10 mouse cellular contexts compared by ENCODE assay signal in the genomic region with DNA sequence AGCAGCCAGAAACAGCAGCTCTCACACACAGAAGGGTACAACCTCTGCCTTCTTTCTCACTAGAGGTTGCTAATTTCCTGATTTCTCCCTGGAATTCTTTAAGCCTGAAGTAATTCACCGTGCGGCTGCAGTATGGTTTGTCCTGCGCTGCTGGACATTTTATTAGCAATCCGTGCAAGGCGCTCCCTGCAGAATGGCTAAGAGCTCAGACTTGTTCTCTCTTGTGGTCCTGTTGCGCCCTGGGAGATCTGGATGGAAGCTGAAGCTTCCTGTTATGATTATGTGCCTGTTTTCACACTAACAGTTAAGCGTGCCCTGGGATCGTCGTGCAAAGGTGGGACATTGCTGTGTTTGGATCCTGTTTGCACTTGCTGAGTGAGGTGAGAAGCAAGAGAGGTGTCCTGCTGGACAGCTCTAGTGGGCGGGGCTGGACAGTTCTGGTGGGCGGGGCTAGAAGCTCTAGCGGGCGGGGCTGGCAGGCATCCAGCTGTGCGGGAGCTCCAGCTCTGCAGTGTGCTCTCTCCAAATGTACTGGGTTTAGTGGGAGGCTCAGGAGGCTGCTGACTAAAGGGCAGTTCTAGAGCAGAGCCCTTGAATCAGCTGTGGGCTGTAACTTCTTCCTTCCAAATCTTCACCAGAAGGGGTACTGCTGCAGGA.
DNase-seq lines count a peak whose midpoint lies in the region; ATAC-seq lines count a peak whose summit lies in the region.
"Had no signal": no experiment of that assay in that cellular context is flagged by ENCODE, and none has a peak within 500 bp of the region (broad histone marks: within the 10 kb centered on the region; RNA-seq: fewer than 3 reads in every experiment).

No protein-coding gene starts in this region.

- H3K9me3 ChIP-seq in midbrain, embryonic 13.5 days, result peaks cover 3% of the 10 kb centered on the region; the same call in 1 of the 2 replicates
- H3K9me3 ChIP-seq in midbrain, embryonic 11.5 days (ENCODE audit: control insufficient read depth, low read length), result no peaks in the 10 kb centered on the region
- H3K9me3 ChIP-seq in embryonic facial prominence, embryonic 11.5 days (replicated peaks; ENCODE audit: control insufficient read depth, low read length), result no peaks in the 10 kb centered on the region

- no peak for ATAC-seq in midbrain, embryonic 13.5 days
- ATAC-seq in midbrain, embryonic 11.5 days (ENCODE audit: low FRiP score), result no peak
- no peak for ATAC-seq in embryonic facial prominence, embryonic 11.5 days (replicated peaks; ENCODE audit: insufficient number of reproducible peaks, low FRiP score, low TSS enrichment, low read depth)
- ATAC-seq: forebrain, postnatal 0 days had no signal

- no peak overlapping the region for H3K4me3 ChIP-seq in midbrain, embryonic 13.5 days (replicated peaks)
- no peak overlapping the region for H3K4me3 ChIP-seq in midbrain, embryonic 11.5 days (ENCODE audit: low read depth, low read length)
- H3K4me3 ChIP-seq in embryonic facial prominence, embryonic 11.5 days (ENCODE audit: low read depth, low read length), result no peak overlapping the region

- peak overlapping the region; percentile 9; the same call in 1 of the 2 replicates for H3K27ac ChIP-seq in midbrain, embryonic 13.5 days
- H3K27ac ChIP-seq in midbrain, embryonic 11.5 days (ENCODE audit: low read depth, low read length), result no peak overlapping the region
- no peak overlapping the region for H3K27ac ChIP-seq in embryonic facial prominence, embryonic 11.5 days (replicated peaks; ENCODE audit: low read depth, low read length)

- H3K4me2 ChIP-seq in midbrain, embryonic 13.5 days (replicated peaks), result no peak overlapping the region
- no peak overlapping the region for H3K4me2 ChIP-seq in midbrain, embryonic 11.5 days
- no peak overlapping the region for H3K4me2 ChIP-seq in embryonic facial prominence, embryonic 11.5 days (ENCODE audit: low read depth, low read length)

- intact Hi-C loops in gastrocnemius, postnatal 14 days (cut with DNase I; ENCODE audit: low total_unique reads), result no loop called here
- intact Hi-C loops in left cerebral cortex, postnatal 4 days (cut with DNase I), result no loop called here

- DNase-seq in gastrocnemius, postnatal 14 days, result peak; percentile 13
- DNase-seq in gastrocnemius, adult 18-20 months (ENCODE audit: low spot score), result no peak
- DNase-seq in midbrain, embryonic 11.5 days (ENCODE audit: low spot score, missing footprints), result no peak
- DNase-seq in embryonic facial prominence, embryonic 11.5 days (ENCODE audit: low spot score), result peak; percentile 58
- DNase-seq in lung, postnatal 4 days, result peak; percentile 19 to 26
- DNase-seq in left cerebral cortex, postnatal 4 days, result no peak
- no peak for DNase-seq in cerebellum, adult 11-12 months
- DNase-seq: forebrain, postnatal 0 days; layer of hippocampus, adult 9-11 months had no signal

- no peak overlapping the region for H3K9ac ChIP-seq in midbrain, embryonic 13.5 days (replicated peaks)
- no peak overlapping the region for H3K9ac ChIP-seq in midbrain, embryonic 11.5 days (ENCODE audit: low read length)
- H3K9ac ChIP-seq in embryonic facial prominence, embryonic 11.5 days (replicated peaks; ENCODE audit: low read length), result no peak overlapping the region
- H3K9ac ChIP-seq: forebrain, postnatal 0 days had no signal

- WGBS in midbrain, embryonic 13.5 days, result 47% methylated on average over 14 of the region's 14 CpGs
- WGBS in midbrain, embryonic 11.5 days, result 59% methylated on average over 14 of the region's 14 CpGs
- 50% methylated on average over 14 of the region's 14 CpGs for WGBS in embryonic facial prominence, embryonic 11.5 days

- H3K36me3 ChIP-seq in midbrain, embryonic 13.5 days, result no peaks in the 10 kb centered on the region
- no peaks in the 10 kb centered on the region for H3K36me3 ChIP-seq in midbrain, embryonic 11.5 days (ENCODE audit: control insufficient read depth, insufficient read depth, low read length)
- no peaks in the 10 kb centered on the region for H3K36me3 ChIP-seq in embryonic facial prominence, embryonic 11.5 days (replicated peaks; ENCODE audit: control insufficient read depth, insufficient read depth, low read depth, low read length)

- no peaks in the 10 kb centered on the region for H3K4me1 ChIP-seq in midbrain, embryonic 13.5 days (replicated peaks)
- no peaks in the 10 kb centered on the region for H3K4me1 ChIP-seq in midbrain, embryonic 11.5 days (ENCODE audit: control insufficient read depth, insufficient read depth, low read length)
- no peaks in the 10 kb centered on the region for H3K4me1 ChIP-seq in embryonic facial prominence, embryonic 11.5 days (ENCODE audit: control insufficient read depth, insufficient read depth, low read length)

- no peaks in the 10 kb centered on the region for H3K27me3 ChIP-seq in midbrain, embryonic 13.5 days
- H3K27me3 ChIP-seq in midbrain, embryonic 11.5 days (ENCODE audit: control insufficient read depth, insufficient read depth, low read length), result no peaks in the 10 kb centered on the region
- H3K27me3 ChIP-seq in embryonic facial prominence, embryonic 11.5 days (ENCODE audit: control insufficient read depth, insufficient read depth, low read length), result no peaks in the 10 kb centered on the region

Comparison
In these comparisons a context has a peak if more than half of its experiments do, and no peak if none do; other contexts are left out.
1. DNase-seq: peak in gastrocnemius, postnatal 14 days (single experiment), embryonic facial prominence, embryonic 11.5 days (single experiment) and lung, postnatal 4 days (2 of 2); none in gastrocnemius, adult 18-20 months (single experiment), midbrain, embryonic 11.5 days (single experiment), left cerebral cortex, postnatal 4 days (single experiment) and cerebellum, adult 11-12 months (single experiment).